Mouse (Mus musculus): ENCODE results near the gene Olig2.

The Olig2 gene

GRCm38 (mm10) chr16:91270982-91271549 is 45.8 kb downstream of the Olig2 start:
- no peak for DNase-seq (ENCODE audit: low spot score)

DNA sequence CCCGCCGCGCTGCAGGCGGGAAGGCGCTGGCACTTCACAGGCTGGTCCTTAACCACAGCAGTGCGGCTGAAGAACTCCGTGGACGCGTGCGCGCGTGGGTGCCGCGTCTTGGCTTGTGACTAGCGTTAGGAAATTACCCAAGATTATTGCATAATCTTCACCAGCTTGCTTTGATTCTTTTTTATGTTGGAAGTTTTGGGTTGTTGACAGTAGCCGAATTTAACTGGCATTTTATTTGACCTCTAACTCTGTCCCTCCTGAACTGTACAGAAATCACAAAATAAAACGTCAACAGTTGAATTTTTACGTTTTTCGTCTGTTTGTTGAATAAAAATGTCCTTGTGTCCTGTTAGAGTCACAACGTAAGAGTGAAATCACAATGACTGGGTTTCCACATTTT is 46.4 kb downstream of the Olig2 start:
- DNase-seq (ENCODE audit: low spot score) = no peak

All from embryo, embryonic 10.5 days (tissue).